Mouse (Mus musculus) skeletal muscle tissue, adult 2 months (tissue): ENCODE results near the gene Olfr585.

Experiments
- DNase-seq: peaks from one replicate; pipeline ENCODE4 v3.0.0-alpha.2; 2012; ENCODE audit warnings: low read depth, low spot score

Gene Olfr585

DNA sequence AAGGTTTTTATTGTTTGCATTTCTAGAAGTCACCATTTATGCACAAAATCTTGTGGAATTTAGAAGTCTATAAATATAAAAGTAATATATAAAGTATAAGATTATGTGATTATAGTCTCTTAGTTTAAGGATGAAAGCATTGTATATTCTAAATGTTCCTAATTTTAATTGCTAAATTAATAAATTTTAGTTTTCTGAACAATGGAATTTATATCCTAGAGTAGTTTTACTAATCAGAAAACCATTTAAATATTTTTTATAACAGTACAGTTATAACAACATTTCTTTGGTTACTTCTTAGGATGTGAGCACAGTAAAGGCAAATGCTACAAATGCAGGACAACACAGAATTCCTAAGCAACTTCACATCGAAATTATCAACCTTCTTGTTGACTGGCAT lies at the start of gene Olfr585:
Gene Olfr585, plus strand, starts transcription at position 301 of the 400 bp plus-strand sequence.
- no peak for DNase-seq

DNA sequence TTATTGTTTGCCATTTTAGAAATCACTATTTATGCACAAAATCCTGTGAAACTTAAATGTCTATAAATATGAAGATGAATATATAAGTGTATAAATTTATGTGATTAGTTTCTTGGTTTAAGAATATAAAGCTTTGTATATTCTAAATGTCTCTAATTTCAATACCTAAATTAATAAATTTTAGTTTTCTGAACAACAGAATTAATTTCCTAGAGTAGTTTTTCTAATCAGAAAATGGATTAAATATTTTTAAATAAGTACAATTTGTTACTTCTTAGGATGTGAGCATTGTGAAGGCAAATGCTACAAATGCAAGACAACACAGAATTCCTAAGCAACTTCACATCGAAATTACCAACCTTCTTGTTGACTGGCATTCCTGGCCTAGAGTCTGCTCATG lies 46.5 kb upstream of the Olfr585 start, which contains the start of gene Olfr583:
Gene Olfr583, plus strand, starts transcription at position 301 of the 400 bp plus-strand sequence.
- DNase-seq: no peak

DNA sequence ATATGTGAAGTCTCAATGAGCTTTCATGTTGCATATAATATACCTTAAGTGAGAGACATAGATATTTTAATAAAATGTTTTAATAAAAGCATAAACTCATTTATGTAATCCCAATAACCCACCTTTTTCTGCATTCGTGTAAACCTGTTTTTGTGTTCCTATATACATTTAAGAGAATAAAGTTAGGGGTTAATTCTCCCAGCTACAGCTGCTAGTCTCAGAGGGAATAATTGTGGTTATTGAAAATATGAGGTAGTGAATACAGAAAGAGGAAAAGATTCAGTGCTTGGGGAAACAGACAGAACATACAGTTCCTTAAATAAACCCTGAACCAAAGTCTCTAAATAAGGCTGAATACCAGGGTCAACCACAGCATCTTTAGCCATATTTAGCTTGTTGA lies 15.9 kb upstream of the Olfr585 start, which contains the start of gene Olfr584:
Gene Olfr584, plus strand, starts transcription at position 301 of the 400 bp plus-strand sequence.
- no peak for DNase-seq

DNA sequence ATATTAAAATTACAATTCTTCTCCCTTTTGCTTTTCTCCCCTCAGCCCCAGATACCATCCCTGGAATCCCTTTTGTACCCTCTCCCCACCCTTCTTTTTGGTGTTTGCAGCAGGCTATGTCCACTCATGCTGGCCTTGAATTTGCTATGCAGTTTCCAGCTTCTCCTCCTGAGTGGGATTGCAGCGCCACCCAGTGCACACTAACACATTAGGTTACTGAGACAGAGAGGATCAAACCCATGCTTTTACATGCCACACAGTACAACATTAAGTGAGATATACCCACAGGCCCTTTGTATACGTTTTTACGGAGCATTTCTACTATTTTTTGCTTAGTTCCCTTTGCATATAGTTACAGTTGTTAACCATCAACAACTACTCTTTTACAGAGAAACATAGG lies 21.9 kb downstream of the Olfr585 start:
- DNase-seq: no peak

DNA sequence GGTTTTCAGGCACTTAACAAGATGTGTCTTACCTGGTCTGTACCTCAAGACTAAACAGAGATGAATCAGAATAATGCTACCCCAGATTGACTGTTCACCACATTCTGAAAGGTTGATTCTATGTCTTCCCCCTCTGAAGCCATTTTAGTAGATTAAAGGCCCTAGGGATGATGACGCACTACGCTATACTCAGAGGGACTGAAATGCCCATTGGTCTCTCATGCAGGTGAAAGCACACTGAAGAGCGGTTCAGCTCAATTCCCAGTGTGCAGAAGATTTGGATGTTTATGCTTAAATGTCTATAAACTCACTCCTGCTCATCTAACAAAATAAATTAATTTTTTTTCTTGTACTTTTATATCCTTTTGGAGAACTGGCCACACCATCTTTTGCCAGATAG lies 28.0 kb downstream of the Olfr585 start, which contains the start of gene Olfr586:
Gene Olfr586, minus strand, starts transcription at position 101 of the 400 bp plus-strand sequence.
- DNase-seq: no peak

DNA sequence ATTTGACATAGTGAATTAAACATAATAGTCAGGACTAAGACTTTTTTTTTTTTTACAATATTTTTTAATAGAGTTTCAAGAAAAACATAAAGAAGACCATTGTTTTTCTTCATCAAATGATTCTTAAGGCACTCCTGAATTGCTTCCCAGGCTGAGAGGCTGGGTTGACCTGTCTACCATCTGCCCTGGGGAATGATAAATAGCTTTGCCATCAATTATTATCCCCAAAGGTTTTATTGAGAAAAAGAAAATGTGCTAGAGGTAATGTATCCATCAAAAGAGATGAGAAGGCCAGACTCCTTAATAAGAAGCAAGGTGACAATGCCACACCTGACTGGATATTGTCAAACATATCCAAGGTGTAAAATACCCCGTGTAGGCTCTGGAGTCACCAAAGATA lies 43.1 kb downstream of the Olfr585 start, which contains the start of gene Olfr588-ps1:
Gene Olfr588-ps1, plus strand, starts transcription at position 301 of the 400 bp plus-strand sequence.
- DNase-seq: no peak
